Mouse (Mus musculus) embryonic fibroblast, embryonic 13.5 days (primary cell): ENCODE measurements at regions not wholly inside any gene's neighbourhood (a gene's known extent, or its start where the extent isn't known, plus 50 kb on each side); places are given as distances from the start of the nearest gene placed in this dataset.

Experiments
- CTCF ChIP-seq: IDR thresholded peaks from 2 replicates; pipeline ENCODE4 v1.5.1; 2011; ENCODE audit warnings: mild to moderate bottlenecking, control low read depth, low read length, moderate library complexity, borderline replicate concordance; ENCODE audit not compliant: insufficient read depth
- POLR2A ChIP-seq: IDR thresholded peaks from 2 replicates; pipeline ENCODE4 v1.6.1; 2011; ENCODE audit warnings: low read depth, mild to moderate bottlenecking, control low read depth, low read length, moderate library complexity

DNA sequence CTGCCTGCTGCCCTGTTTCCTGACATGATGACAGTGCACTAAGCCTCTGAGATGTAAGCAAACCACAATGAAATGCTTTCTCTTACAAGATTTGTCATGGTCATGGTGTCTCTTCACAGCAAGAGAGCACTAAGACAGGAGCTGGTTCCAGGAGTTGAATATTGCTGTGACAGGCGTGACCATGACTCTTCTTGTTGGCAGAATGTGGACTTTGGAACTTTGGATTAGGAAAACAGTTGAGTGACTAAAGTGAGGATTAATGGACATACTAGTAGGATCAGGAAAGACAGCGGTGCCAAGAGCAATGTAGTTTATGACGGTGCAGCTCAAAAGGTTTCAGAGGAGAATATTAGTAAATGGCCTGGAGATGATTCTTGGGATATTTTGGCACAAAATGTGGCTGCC lies 173.8 kb upstream of the Rtl1 start:
- TF ChIP-seq CTCF (no peak), POLR2A (no peak)
